Mouse (Mus musculus): ENCODE data around the gene Mars.

Mars gene

DNA sequence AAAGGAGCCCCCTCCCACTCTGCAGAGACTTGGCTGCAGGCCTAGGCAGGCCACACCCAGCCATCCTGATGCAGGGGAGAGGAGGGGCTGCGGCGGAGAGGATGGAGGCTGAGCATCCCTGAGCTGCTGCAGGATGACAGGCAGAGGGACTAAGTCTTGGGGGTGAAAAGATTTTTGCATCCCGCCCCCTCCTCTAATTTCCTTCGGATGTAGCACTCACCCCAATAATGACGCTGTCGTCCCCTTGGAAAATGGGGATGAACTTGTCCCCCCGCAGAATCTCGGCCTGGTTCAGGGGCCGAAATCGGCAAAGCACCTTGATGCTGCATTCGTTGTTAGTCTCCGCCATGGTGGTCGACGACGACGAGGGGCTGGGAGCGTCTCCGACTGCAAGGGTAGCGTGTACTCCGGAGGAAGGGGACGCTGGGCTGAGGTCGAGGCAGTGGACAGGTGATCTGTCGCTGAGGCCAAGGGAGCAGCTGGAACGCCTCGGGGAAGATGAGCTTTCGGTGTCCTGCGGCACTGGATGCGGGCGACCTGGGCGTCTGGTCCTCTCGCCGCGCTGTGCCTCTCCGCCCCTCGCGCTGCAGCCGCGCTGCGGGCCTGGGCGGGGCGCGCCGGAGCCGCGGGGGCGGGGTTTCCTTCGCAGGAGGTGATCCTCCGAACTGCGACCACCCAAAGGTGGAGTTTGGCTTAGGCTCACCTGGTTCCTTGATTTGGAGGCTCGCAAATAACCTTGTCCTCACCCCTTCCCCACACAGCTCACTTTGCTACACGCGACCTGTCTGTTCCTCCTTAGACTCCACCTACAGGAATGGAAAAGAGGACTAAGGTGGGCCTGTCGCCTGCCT, 48.8 kb downstream of the Mars start, which contains the start of gene Kif5a:
TSS of gene Kif5a (minus strand) at position 801 of the 851 bp plus-strand sequence.
- DNase-seq (ENCODE audit: extremely low spot score, low spot score) = peak; percentile 64

- DNase-seq (ENCODE audit: extremely low spot score, low spot score) = no peak
These were observed 49.7 kb downstream of the Mars start for GRCm38 (mm10) chr10:127261706-127262547.

GRCm38 (mm10) chr10:127258489-127258888, 53.1 kb downstream of the Mars start:
- no peak for DNase-seq (ENCODE audit: extremely low spot score, low spot score)

DNA sequence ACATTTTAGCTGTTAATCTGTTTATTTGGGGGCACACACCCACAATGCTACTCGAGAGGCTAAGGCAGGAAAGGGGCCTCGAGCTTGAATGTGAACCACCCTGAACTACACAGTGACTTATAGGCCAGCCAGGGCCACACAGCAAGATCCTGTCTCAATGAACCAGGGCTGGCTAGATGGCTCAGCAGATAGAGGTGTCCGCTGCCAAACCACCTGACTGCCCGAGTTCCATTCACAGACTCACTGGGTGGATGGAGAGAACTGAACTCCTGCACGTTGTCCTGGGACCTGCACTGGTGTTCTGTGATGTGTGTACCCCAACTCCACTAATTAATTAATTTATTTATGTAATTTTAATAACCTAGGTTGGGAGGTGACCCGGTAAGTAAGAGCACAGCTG, 53.8 kb downstream of the Mars start:
- no peak for DNase-seq (ENCODE audit: extremely low spot score, low spot score)

DNA sequence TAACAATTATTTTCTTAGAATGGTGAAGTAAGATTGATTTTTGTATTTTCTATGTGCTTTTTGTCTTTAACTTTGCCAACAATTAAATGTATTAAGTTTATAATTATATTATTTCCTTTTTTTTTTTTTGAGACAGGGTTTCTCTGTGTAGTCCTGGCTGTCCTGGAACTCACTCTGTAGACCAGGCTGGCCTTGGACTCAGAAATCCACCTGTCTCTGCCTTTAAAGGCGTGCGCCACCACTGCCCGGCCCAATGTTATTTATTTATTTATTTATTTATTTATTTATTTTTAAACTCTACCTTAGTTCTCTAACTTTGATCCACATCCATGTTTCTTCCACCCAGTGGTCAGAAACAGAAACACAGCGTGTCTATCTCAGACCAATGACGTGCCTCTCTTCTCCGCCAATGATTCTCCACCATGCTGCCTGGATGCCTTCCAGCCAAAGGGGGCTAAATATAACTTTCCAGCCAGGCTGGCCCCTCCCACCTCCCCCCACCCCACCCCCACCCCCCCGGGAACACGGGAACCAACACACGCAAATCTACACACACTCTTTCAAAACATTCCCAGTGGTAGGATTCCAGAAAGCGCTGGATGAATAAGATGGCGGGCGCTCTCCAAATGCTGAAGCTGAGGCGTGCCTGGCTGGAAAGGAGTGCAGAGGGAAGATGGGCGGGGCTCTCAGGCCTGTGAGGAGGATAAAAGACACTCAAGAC, 55.8 kb downstream of the Mars start:
- DNase-seq (ENCODE audit: extremely low spot score, low spot score) = peak; percentile 70

GRCm38 (mm10) chr10:127250810-127251209, 60.8 kb downstream of the Mars start:
- no peak for DNase-seq (ENCODE audit: extremely low spot score, low spot score)
